Mouse (Mus musculus) midbrain, embryonic 14.5 days (tissue): ENCODE data around the gene Sh3kbp1. TPM values are rescaled to one million over a fixed set of nuclear protein-coding genes. Genes with fewer than 3 reads are reported as not detected.
A peak's percentile ranks its signal among the peaks of the same experiment; 100 is the strongest.

Experiments used
- ATAC-seq: fragments of 200-750 bp; cut with Nextera tagmentation; 2 replicates; pipeline ENCODE4 v1.8.0; 2017; ENCODE audit warnings: moderate number of reproducible peaks, moderate library complexity; ENCODE audit not compliant: low FRiP score, low TSS enrichment
- DNase-seq: peaks from one replicate; pipeline ENCODE4 v3.0.0-alpha.2; 2015
- H3K27ac ChIP-seq: fragments of 300-500 bp; sonication (generic); replicated peaks from 2 replicates; pipeline ENCODE4 v1.5.1; 2014; ENCODE audit warnings: mild to moderate bottlenecking, low read depth, low read length, moderate library complexity
- H3K27me3 ChIP-seq: fragments of 300-500 bp; sonication (generic); 2 replicates; pipeline ENCODE4 v1.6.1; 2014; ENCODE audit warnings: low read length, control low read depth, mixed read lengths; ENCODE audit not compliant: control insufficient read depth, insufficient read depth
- H3K36me3 ChIP-seq: fragments of 300-500 bp; sonication (generic); 2 replicates; pipeline ENCODE4 v1.6.1; 2014; ENCODE audit warnings: low read length, control low read depth; ENCODE audit not compliant: control insufficient read depth, insufficient read depth
- H3K4me1 ChIP-seq: fragments of 300-500 bp; sonication (generic); 2 replicates; pipeline ENCODE4 v1.6.1; 2014; ENCODE audit warnings: mild to moderate bottlenecking, antibody characterized with exemption, low read length, control low read depth; ENCODE audit not compliant: control insufficient read depth, insufficient read depth
- H3K4me2 ChIP-seq: fragments of 300-500 bp; sonication (generic); 2 replicates; pipeline ENCODE4 v1.6.1; 2014; ENCODE audit warnings: mild to moderate bottlenecking, low read length, moderate library complexity
- H3K4me3 ChIP-seq: fragments of 300-500 bp; sonication (generic); replicated peaks from 2 replicates; pipeline ENCODE4 v1.5.1; 2014; ENCODE audit warnings: low read depth, low read length
- H3K9ac ChIP-seq: fragments of 300-500 bp; sonication (generic); replicated peaks from 2 replicates; pipeline ENCODE4 v1.6.1; 2014; ENCODE audit warnings: mild to moderate bottlenecking, low read length, moderate library complexity
- H3K9me3 ChIP-seq: fragments of 300-500 bp; sonication (generic); 2 replicates; pipeline ENCODE4 v1.6.1; 2016; ENCODE audit warnings: low read length, control low read depth, mixed read lengths; ENCODE audit not compliant: control insufficient read depth
- WGBS: fragments of 180-500 bp; shearing (Covaris S2); extraction: QIAGEN DNeasy Blood & Tissue Kit; methylation state at CpG from one replicate; pipeline ENCODE4 v1.1.7; 2014; 5-methylcytosine and 5-hydroxymethylcytosine counted together
- polyA plus RNA-seq: library from polyadenylated mRNA; unstranded; fragments of >200 nt; fragmentation: Nextera tagmentation; extraction: Ambion mirVana; gene quantifications from 2 replicates; pipeline ENCODE4 v1.2.1, GENCODE M21; 2014

Sh3kbp1 gene
- polyA plus RNA-seq, 1 experiment from 2014 or later: 45.1 TPM

DNA sequence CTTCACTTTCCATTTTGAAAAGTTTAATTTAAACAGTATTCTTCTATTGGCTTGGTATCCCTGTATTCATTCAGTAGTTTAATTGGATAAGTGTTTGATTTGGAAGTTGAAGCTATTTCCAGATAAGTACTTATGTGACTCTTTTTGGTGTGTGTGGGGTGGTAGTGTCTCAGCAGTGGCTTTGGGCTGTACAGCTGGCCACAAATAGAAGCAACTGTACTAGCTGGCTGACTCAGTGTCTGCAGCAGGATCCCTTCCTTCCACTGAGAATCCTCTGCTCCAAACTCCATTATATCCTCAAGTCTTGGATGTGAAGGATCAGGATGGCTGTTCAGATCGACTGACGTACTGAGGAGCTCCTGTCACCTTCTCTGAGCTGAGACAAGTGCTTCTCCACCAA is 190.4 kb downstream of the Sh3kbp1 start:
- 88% methylated on average over 2 of the region's 2 CpGs for WGBS
- H3K9me3 ChIP-seq: no peaks in the 10 kb centered on the region
- no peaks in the 10 kb centered on the region for H3K27me3 ChIP-seq
- H3K27ac ChIP-seq: no peak overlapping the region
- H3K4me1 ChIP-seq: no peaks in the 10 kb centered on the region
- no peak overlapping the region for H3K4me3 ChIP-seq
- no peaks in the 10 kb centered on the region for H3K36me3 ChIP-seq
- DNase-seq (no peak), ATAC-seq (no peak)
- H3K9ac ChIP-seq: no peak overlapping the region
- H3K4me2 ChIP-seq: no peak overlapping the region

DNA sequence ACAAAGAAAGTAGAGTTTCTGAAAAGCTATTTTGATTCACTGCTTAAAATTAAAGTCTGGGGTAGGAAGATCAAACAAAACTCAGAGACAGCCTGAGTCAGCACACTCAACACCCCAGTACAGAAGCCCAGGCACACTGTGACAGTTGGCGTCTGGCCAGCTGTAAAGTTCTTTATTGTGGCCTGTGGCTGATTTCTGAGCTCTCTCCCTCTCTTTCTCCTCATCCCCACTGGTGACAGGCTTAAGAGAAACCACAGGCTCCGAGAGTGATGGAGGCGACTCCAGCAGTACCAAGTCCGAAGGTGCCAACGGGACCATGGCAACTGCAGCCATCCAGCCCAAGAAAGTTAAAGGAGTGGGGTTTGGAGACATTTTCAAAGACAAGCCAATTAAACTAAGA is 201.1 kb downstream of the Sh3kbp1 start:
- no peak for DNase-seq
- no peaks in the 10 kb centered on the region for H3K36me3 ChIP-seq
- no peak for ATAC-seq
- H3K4me3 ChIP-seq: no peak overlapping the region
- 82% methylated on average over 5 of the region's 5 CpGs for WGBS
- no peak overlapping the region for H3K4me2 ChIP-seq
- H3K27me3 ChIP-seq: no peaks in the 10 kb centered on the region
- H3K9ac ChIP-seq: no peak overlapping the region
- peaks cover 6% of the 10 kb centered on the region; the same call in 1 of the 2 replicates for H3K4me1 ChIP-seq
- no peak overlapping the region for H3K27ac ChIP-seq
- no peaks in the 10 kb centered on the region for H3K9me3 ChIP-seq

DNA sequence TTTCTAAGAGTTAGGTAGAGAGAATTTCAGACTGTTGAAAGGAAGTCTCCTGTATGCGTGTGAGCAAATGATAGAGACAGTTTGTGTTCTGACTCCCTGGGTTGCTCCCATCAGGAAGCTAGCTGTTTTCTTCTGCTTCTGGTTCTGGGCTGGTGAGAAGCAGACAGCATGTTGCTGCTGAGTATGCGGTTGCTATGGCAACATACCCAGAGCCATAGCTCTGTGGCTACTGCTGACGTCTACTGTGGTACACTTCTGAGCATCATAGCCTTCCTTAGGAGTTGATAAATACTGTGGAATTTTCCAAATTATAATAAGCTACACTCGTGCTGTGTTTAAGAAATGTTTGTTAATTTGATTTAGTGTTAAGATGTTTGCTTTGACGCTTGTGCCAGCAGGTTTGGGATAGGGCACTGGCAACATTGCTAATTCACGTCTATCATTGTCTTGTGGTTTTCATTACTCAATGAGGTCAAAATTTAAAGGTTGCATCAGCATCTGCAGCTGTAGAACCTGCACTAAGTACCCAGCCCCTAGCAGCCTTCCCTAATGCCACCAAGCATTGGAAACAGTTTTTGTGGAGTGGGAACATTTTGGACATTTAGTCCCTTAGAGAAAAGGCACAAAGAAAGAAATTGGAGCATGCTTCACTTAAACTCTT is 202.2 kb downstream of the Sh3kbp1 start:
- Histone ChIP-seq H3K4me2 (no peak overlapping the region), H3K36me3 (no peaks in the 10 kb centered on the region), H3K4me3 (no peak overlapping the region), H3K9ac (no peak overlapping the region), H3K9me3 (no peaks in the 10 kb centered on the region), H3K4me1 (peaks cover 6% of the 10 kb centered on the region; the same call in 1 of the 2 replicates), H3K27ac (0 out of 2 replicates have a peak overlapping the region, but pooled peaks have one; percentile 1), H3K27me3 (no peaks in the 10 kb centered on the region)
- DNase-seq (peak; percentile 76), ATAC-seq (no peak)
- WGBS: 56% methylated on average over 6 of the region's 6 CpGs

DNA sequence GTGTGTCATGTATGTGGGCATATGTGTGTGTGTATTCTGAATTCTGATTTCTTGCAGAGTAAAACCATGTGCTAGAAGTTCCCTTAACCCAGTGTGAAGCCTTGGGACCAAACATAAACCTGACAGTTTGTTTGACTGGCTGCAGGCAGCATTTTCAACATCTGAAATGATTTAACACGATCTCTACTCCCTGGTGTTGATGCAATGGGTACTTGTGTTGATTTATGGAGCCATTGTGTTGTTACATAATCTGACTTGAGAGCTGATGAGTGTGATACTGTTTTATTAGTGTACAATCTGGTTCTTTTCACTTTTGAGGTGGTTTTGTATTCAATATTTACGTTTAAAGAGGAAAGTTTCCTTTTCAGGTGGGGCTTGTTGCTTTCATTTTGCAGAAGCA is 204.1 kb downstream of the Sh3kbp1 start:
- Histone ChIP-seq H3K27me3 (no peaks in the 10 kb centered on the region), H3K9me3 (no peaks in the 10 kb centered on the region), H3K4me2 (no peak overlapping the region), H3K4me3 (no peak overlapping the region), H3K27ac (no peak overlapping the region), H3K36me3 (no peaks in the 10 kb centered on the region), H3K9ac (no peak overlapping the region), H3K4me1 (peaks cover 6% of the 10 kb centered on the region; the same call in 1 of the 2 replicates)
- DNase-seq (no peak), ATAC-seq (no peak)
- 82% methylated on average over 2 of the region's 2 CpGs for WGBS

DNA sequence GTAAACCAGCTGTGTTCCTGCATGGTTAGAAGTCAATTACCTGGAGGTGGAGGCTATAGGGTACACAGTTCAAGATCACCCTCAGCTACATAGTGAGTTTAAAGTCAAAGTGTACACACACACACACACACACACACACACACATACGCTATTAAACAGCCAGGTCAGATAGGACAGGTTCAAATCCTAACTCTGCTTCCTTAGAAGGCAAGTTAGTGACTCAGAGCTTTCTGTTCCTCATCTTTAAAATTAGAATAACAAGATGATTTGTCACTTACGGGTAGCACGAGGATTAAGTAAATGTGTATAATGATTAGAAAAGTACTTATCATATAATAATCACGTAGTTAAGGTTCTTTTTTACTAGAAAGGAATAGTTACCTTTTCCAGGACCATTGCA is 208.2 kb downstream of the Sh3kbp1 start:
- H3K27ac ChIP-seq: no peak overlapping the region
- H3K4me3 ChIP-seq: no peak overlapping the region
- no peaks in the 10 kb centered on the region for H3K4me1 ChIP-seq
- 91% methylated on average over 4 of the region's 4 CpGs for WGBS
- H3K27me3 ChIP-seq: no peaks in the 10 kb centered on the region
- H3K9ac ChIP-seq: no peak overlapping the region
- no peak overlapping the region for H3K4me2 ChIP-seq
- no peak for ATAC-seq
- no peak for DNase-seq
- no peaks in the 10 kb centered on the region for H3K9me3 ChIP-seq
- H3K36me3 ChIP-seq: no peaks in the 10 kb centered on the region

DNA sequence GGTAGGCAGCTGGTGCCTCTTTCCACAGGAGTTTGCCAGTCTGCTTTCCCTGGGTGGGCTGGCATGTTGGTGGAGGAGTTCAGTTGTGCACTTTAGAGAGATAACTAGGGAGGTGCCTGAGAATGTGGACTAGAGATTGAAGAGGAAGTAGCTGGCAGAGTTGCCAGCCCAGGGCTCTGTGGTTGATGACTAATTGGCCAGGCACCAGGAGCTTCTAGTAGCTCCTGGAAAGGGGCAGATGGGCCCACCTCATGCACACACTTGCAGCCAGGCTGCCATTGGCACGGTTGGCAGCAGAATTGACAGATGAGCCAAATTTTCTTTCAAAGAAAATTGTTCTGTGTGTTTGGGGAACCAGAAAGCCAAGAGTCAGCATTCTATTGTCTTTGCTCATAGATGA is 210.3 kb downstream of the Sh3kbp1 start:
- no peaks in the 10 kb centered on the region for H3K4me1 ChIP-seq
- H3K36me3 ChIP-seq: no peaks in the 10 kb centered on the region
- no peak for ATAC-seq
- no peak overlapping the region for H3K9ac ChIP-seq
- H3K27me3 ChIP-seq: no peaks in the 10 kb centered on the region
- H3K27ac ChIP-seq: no peak overlapping the region
- no peak overlapping the region for H3K4me2 ChIP-seq
- 71% methylated on average over 1 of the region's 1 CpGs for WGBS
- no peak overlapping the region for H3K4me3 ChIP-seq
- no peak for DNase-seq
- H3K9me3 ChIP-seq: no peaks in the 10 kb centered on the region

DNA sequence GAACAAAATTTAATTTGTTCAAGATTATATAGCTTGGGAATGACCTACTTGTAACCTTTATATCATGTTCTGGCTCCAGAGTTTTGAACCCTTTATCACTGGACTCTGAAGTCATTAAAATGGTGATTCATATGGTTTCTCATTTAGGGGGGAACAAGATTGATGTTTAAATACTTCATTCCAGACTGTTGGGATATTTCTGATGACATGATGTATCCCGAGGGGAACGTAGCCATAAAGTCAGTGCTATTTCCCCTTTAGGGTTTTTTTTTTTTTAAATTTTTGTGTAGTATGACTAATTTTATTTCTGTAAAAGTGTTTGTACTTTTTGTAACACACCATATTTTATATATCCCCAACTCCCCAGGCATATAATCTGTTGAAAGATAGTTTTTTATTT is 212.7 kb downstream of the Sh3kbp1 start:
- H3K9me3 ChIP-seq: no peaks in the 10 kb centered on the region
- WGBS: 91% methylated on average over 2 of the region's 2 CpGs
- DNase-seq (no peak), ATAC-seq (no peak)
- H3K4me3 ChIP-seq: no peak overlapping the region
- no peak overlapping the region for H3K9ac ChIP-seq
- H3K4me1 ChIP-seq: no peaks in the 10 kb centered on the region
- H3K4me2 ChIP-seq: no peak overlapping the region
- no peaks in the 10 kb centered on the region for H3K36me3 ChIP-seq
- no peaks in the 10 kb centered on the region for H3K27me3 ChIP-seq
- H3K27ac ChIP-seq: no peak overlapping the region

DNA sequence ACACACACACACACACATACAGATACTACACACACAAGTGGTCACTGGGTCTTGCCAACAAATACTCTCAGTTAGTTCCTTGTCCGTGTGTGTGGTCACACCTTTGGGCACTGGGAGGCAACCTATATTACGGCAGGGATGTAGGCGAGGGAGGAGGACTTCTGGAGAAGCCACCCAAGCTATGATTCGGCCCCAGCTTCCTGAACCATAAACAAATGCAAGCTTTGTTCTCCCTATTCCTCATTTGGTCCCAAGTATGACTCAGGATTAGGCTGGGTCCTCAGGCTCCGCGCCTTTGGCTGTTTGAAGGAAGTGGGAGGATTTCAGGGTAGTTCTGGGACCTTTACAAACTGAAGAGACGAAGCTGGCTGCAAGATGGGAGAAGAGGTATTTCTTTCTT is 213.2 kb downstream of the Sh3kbp1 start:
- H3K4me1 ChIP-seq: no peaks in the 10 kb centered on the region
- no peak for ATAC-seq
- no peak for DNase-seq
- H3K27ac ChIP-seq: no peak overlapping the region
- WGBS: 72% methylated on average over 7 of the region's 7 CpGs
- no peak overlapping the region for H3K9ac ChIP-seq
- no peak overlapping the region for H3K4me3 ChIP-seq
- no peaks in the 10 kb centered on the region for H3K36me3 ChIP-seq
- H3K4me2 ChIP-seq: no peak overlapping the region
- no peaks in the 10 kb centered on the region for H3K9me3 ChIP-seq
- no peaks in the 10 kb centered on the region for H3K27me3 ChIP-seq

DNA sequence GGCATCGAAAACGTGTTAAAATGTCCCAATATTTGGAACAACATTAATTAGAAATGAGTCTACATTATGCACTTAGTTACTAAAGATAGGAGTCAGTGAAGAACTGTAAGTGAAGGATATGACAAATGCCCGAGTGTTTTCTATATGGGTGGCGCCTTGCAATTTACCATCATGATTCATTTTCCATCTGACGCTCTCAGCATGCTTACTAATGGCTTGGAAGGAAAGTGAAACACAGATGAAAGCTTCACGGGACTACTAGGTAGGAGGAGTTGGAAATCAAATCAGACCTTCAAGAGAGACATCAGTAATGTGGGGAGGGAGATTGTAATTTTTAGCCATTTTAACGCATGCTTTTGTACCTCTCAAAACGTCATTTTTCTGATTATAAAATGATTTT is 223.7 kb downstream of the Sh3kbp1 start:
- no peaks in the 10 kb centered on the region for H3K4me1 ChIP-seq
- no peaks in the 10 kb centered on the region for H3K9me3 ChIP-seq
- H3K27me3 ChIP-seq: no peaks in the 10 kb centered on the region; the same call in 1 of the 2 replicates
- no peak for DNase-seq
- no peak overlapping the region for H3K9ac ChIP-seq
- no peak overlapping the region for H3K4me3 ChIP-seq
- WGBS: 90% methylated on average over 8 of the region's 8 CpGs
- no peak overlapping the region for H3K27ac ChIP-seq
- no peak overlapping the region for H3K4me2 ChIP-seq
- ATAC-seq: no peak
- H3K36me3 ChIP-seq: no peaks in the 10 kb centered on the region
